Mouse (Mus musculus): Measurements from ENCODE around the gene Nos1ap. TPM values are rescaled to one million over a fixed set of nuclear protein-coding genes. Genes with fewer than 3 reads are reported as not detected.

The Nos1ap gene
- polyA plus RNA-seq, 1 experiment from 2014 or later: 14.6 TPM

DNA sequence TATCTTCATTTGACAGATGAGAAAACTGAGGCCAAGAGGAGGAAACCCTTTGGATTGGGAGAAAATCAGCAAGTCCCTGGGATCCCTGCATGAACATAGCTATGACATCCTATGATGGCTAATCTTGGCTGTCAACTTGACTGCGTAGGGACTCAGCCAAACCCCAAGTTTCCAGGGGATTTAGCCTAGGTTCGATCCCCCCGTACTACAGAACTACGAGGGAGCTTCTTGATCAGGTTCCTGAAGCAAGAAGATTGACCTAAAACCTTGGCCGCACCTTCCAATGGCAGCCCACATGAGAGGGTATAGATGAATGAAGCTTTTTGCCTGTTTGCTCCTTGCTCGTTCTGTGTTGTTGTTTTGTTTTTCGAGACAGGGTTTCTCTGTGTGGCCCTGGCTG lies 4.9 kb upstream of the Nos1ap start:
- no peaks in the 10 kb centered on the region for H3K36me3 ChIP-seq (ENCODE audit: control insufficient read depth, insufficient read depth)
- no peaks in the 10 kb centered on the region for H3K9me3 ChIP-seq (replicated peaks; ENCODE audit: control insufficient read depth, low read length)
- H3K27me3 ChIP-seq (ENCODE audit: control insufficient read depth, insufficient read depth, low read length): no peaks in the 10 kb centered on the region
- 96% methylated on average over 7 of the region's 7 CpGs for WGBS
- H3K27ac ChIP-seq (ENCODE audit: low read length): no peak overlapping the region
- no peaks in the 10 kb centered on the region; the same call in 1 of the 2 replicates for H3K4me1 ChIP-seq (ENCODE audit: control insufficient read depth, insufficient read depth, low read length)
- ATAC-seq (replicated peaks; ENCODE audit: extremely low read depth, insufficient read depth, low FRiP score): no peak
- H3K4me2 ChIP-seq (ENCODE audit: low read depth, low read length): no peak overlapping the region
- H3K4me3 ChIP-seq (ENCODE audit: low read length): no peak overlapping the region
- no peak overlapping the region for H3K9ac ChIP-seq (ENCODE audit: low read length)

GRCm38 (mm10) chr1:170590531-170590930 lies 870 bp upstream of the Nos1ap start:
- no peaks in the 10 kb centered on the region for H3K27me3 ChIP-seq (ENCODE audit: control insufficient read depth, insufficient read depth, low read length)
- peaks cover 12% of the 10 kb centered on the region for H3K4me1 ChIP-seq (ENCODE audit: control insufficient read depth, insufficient read depth, low read length)
- H3K9ac ChIP-seq (ENCODE audit: low read length): no peak overlapping the region
- WGBS: 57% methylated on average over 4 of the region's 4 CpGs
- no peak overlapping the region for H3K4me3 ChIP-seq (ENCODE audit: low read length)
- H3K4me2 ChIP-seq (ENCODE audit: low read depth, low read length): no peak overlapping the region
- no peak overlapping the region for H3K27ac ChIP-seq (ENCODE audit: low read length)
- no peaks in the 10 kb centered on the region for H3K9me3 ChIP-seq (replicated peaks; ENCODE audit: control insufficient read depth, low read length)
- no peaks in the 10 kb centered on the region for H3K36me3 ChIP-seq (ENCODE audit: control insufficient read depth, insufficient read depth)
- no peak for ATAC-seq (replicated peaks; ENCODE audit: extremely low read depth, insufficient read depth, low FRiP score)

- Histone ChIP-seq H3K27me3 (ENCODE audit: control insufficient read depth, insufficient read depth, low read length) (no peaks in the 10 kb centered on the region), H3K9me3 (replicated peaks; ENCODE audit: control insufficient read depth, low read length) (no peaks in the 10 kb centered on the region), H3K9ac (ENCODE audit: low read length) (peak overlapping the region; percentile 88), H3K4me2 (ENCODE audit: low read depth, low read length) (peak overlapping the region; percentile 89), H3K4me3 (ENCODE audit: low read length) (peak overlapping the region; percentile 81), H3K36me3 (ENCODE audit: control insufficient read depth, insufficient read depth) (no peaks in the 10 kb centered on the region), H3K4me1 (ENCODE audit: control insufficient read depth, insufficient read depth, low read length) (peaks cover 12% of the 10 kb centered on the region), H3K27ac (ENCODE audit: low read length) (peak overlapping the region; percentile 77)
- WGBS: 3% methylated on average over 11 of the region's 11 CpGs
- ATAC-seq (replicated peaks; ENCODE audit: extremely low read depth, insufficient read depth, low FRiP score): no peak
These were observed 340 bp upstream of the Nos1ap start for GRCm38 (mm10) chr1:170590041-170590360.

DNA sequence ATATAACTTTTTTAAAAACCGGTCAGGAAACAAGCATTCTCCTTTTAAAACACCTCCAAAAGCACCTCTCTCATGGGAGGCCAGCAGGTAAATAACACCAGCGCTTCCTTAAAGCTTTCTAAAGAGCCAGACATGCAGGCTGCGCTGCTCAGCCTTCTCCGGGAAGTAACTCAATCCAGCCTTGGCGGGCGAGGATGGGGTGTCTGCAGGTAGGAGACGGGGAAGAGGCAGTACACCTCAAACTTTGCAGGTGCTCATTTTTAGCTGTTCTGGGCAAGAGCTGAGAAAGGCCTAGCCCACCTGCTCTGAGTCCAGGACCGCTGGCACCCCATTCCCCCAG lies 812 bp downstream of the Nos1ap start:
- Histone ChIP-seq H3K27me3 (ENCODE audit: control insufficient read depth, insufficient read depth, low read length) (no peaks in the 10 kb centered on the region), H3K9me3 (replicated peaks; ENCODE audit: control insufficient read depth, low read length) (no peaks in the 10 kb centered on the region), H3K27ac (ENCODE audit: low read length) (peak overlapping the region; percentile 77; the same call in 1 of the 2 replicates), H3K36me3 (ENCODE audit: control insufficient read depth, insufficient read depth) (no peaks in the 10 kb centered on the region), H3K4me3 (ENCODE audit: low read length) (peak overlapping the region; percentile 81), H3K4me1 (ENCODE audit: control insufficient read depth, insufficient read depth, low read length) (peaks cover 12% of the 10 kb centered on the region), H3K4me2 (ENCODE audit: low read depth, low read length) (peak overlapping the region; percentile 89), H3K9ac (ENCODE audit: low read length) (peak overlapping the region; percentile 88)
- 7% methylated on average over 8 of the region's 8 CpGs for WGBS
- no peak for ATAC-seq (replicated peaks; ENCODE audit: extremely low read depth, insufficient read depth, low FRiP score)

DNA sequence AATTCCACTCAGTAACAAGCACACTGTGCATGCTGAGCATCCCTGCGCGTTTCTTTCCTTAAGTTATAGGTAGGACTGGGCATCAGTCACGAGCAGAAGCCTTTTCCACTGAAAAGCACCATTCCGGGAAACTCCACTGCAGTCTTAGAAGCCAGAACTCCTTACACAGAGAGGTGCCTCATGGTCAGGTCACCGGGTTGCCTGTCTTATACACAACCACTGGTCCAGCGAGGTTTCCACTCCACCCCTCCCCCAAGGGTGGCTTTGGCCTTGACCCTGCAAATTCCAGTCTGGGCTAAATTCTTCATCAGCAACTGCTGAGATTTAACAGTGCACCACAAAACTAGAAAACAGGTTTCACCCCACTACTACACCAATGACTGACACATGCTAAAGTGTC lies 1.3 kb downstream of the Nos1ap start:
- Histone ChIP-seq H3K36me3 (ENCODE audit: control insufficient read depth, insufficient read depth) (no peaks in the 10 kb centered on the region), H3K9ac (ENCODE audit: low read length) (peak overlapping the region; percentile 47), H3K9me3 (replicated peaks; ENCODE audit: control insufficient read depth, low read length) (no peaks in the 10 kb centered on the region), H3K27me3 (ENCODE audit: control insufficient read depth, insufficient read depth, low read length) (no peaks in the 10 kb centered on the region), H3K27ac (ENCODE audit: low read length) (no peak overlapping the region), H3K4me1 (ENCODE audit: control insufficient read depth, insufficient read depth, low read length) (peaks cover 12% of the 10 kb centered on the region), H3K4me2 (ENCODE audit: low read depth, low read length) (peak overlapping the region; percentile 89), H3K4me3 (ENCODE audit: low read length) (peak overlapping the region; percentile 81)
- 19% methylated on average over 6 of the region's 6 CpGs for WGBS
- ATAC-seq (replicated peaks; ENCODE audit: extremely low read depth, insufficient read depth, low FRiP score): no peak

- no peak overlapping the region for H3K27ac ChIP-seq (ENCODE audit: low read length)
- ATAC-seq (replicated peaks; ENCODE audit: extremely low read depth, insufficient read depth, low FRiP score): no peak
- WGBS: 60% methylated on average over 6 of the region's 6 CpGs
- H3K36me3 ChIP-seq (ENCODE audit: control insufficient read depth, insufficient read depth): no peaks in the 10 kb centered on the region
- H3K4me2 ChIP-seq (ENCODE audit: low read depth, low read length): no peak overlapping the region
- no peaks in the 10 kb centered on the region for H3K27me3 ChIP-seq (ENCODE audit: control insufficient read depth, insufficient read depth, low read length)
- no peak overlapping the region for H3K9ac ChIP-seq (ENCODE audit: low read length)
- no peak overlapping the region for H3K4me3 ChIP-seq (ENCODE audit: low read length)
- peaks cover 15% of the 10 kb centered on the region for H3K4me1 ChIP-seq (ENCODE audit: control insufficient read depth, insufficient read depth, low read length)
- H3K9me3 ChIP-seq (replicated peaks; ENCODE audit: control insufficient read depth, low read length): no peaks in the 10 kb centered on the region
These were observed 2.9 kb downstream of the Nos1ap start for GRCm38 (mm10) chr1:170586715-170587114.

- peaks cover 27% of the 10 kb centered on the region for H3K4me1 ChIP-seq (ENCODE audit: control insufficient read depth, insufficient read depth, low read length)
- no peaks in the 10 kb centered on the region for H3K9me3 ChIP-seq (replicated peaks; ENCODE audit: control insufficient read depth, low read length)
These were observed 5.7 kb downstream of the Nos1ap start for GRCm38 (mm10) chr1:170583925-170584324.

GRCm38 (mm10) chr1:170582341-170582740 lies 7.3 kb downstream of the Nos1ap start:
- no peaks in the 10 kb centered on the region; the same call in 1 of the 2 replicates for H3K36me3 ChIP-seq (ENCODE audit: control insufficient read depth, insufficient read depth)
- no peak overlapping the region for H3K4me3 ChIP-seq (ENCODE audit: low read length)
- WGBS: 76% methylated on average over 5 of the region's 5 CpGs
- no peaks in the 10 kb centered on the region for H3K9me3 ChIP-seq (replicated peaks; ENCODE audit: control insufficient read depth, low read length)
- no peak overlapping the region for H3K27ac ChIP-seq (ENCODE audit: low read length)
- no peak overlapping the region for H3K4me2 ChIP-seq (ENCODE audit: low read depth, low read length)
- peaks cover 16% of the 10 kb centered on the region for H3K4me1 ChIP-seq (ENCODE audit: control insufficient read depth, insufficient read depth, low read length)
- no peak for ATAC-seq (replicated peaks; ENCODE audit: extremely low read depth, insufficient read depth, low FRiP score)
- no peak overlapping the region for H3K9ac ChIP-seq (ENCODE audit: low read length)
- H3K27me3 ChIP-seq (ENCODE audit: control insufficient read depth, insufficient read depth, low read length): no peaks in the 10 kb centered on the region

More at GRCm38 (mm10) chr1:170583925-170584324, 5.7 kb downstream of the Nos1ap start:
- ATAC-seq (replicated peaks; ENCODE audit: extremely low read depth, insufficient read depth, low FRiP score): no peak
- Histone ChIP-seq H3K4me3 (ENCODE audit: low read length) (no peak overlapping the region), H3K9ac (ENCODE audit: low read length) (no peak overlapping the region), H3K36me3 (ENCODE audit: control insufficient read depth, insufficient read depth) (no peaks in the 10 kb centered on the region; the same call in 1 of the 2 replicates), H3K27ac (ENCODE audit: low read length) (no peak overlapping the region), H3K4me2 (ENCODE audit: low read depth, low read length) (no peak overlapping the region), H3K27me3 (ENCODE audit: control insufficient read depth, insufficient read depth, low read length) (no peaks in the 10 kb centered on the region)
- WGBS: 91% methylated on average over 2 of the region's 2 CpGs

DNA sequence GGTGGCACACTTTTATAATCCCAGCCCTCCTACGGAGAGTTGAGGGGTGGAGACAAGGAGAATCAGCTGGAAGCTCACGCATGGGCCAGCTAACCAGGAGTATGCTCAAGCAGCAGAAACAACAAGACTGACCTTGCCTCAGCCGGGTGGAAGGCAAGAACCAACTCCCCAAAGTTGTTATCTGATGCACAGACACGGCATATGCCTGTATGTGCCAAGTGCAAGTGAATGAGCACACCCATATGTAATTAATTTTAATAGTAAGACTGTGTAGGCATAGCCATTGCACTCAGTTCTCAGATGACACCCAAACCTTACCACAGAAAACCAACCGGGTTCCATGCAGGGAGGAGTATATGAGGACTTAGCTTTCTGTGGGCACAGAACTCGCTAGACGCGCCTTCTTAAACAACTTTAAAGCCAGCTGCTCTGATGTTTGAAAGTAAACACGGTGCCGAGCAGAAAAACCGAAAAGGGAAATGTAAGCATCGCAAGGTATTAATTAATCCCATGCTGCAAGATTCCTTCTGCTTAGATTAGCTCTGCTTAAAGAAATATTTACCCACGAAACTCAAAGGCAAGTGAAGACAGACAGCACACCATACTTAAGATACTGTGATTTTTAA lies 9.1 kb downstream of the Nos1ap start:
- H3K9ac ChIP-seq (ENCODE audit: low read length): peak overlapping the region; percentile 16; the same call in 1 of the 2 replicates
- H3K4me2 ChIP-seq (ENCODE audit: low read depth, low read length): peak overlapping the region; percentile 33
- WGBS: 44% methylated on average over 13 of the region's 13 CpGs
- H3K27ac ChIP-seq (ENCODE audit: low read length): peak overlapping the region; percentile 2; the same call in 1 of the 2 replicates
- H3K27me3 ChIP-seq (ENCODE audit: control insufficient read depth, insufficient read depth, low read length): no peaks in the 10 kb centered on the region
- no peak for ATAC-seq (replicated peaks; ENCODE audit: extremely low read depth, insufficient read depth, low FRiP score)
- no peak overlapping the region for H3K4me3 ChIP-seq (ENCODE audit: low read length)
- H3K9me3 ChIP-seq (replicated peaks; ENCODE audit: control insufficient read depth, low read length): no peaks in the 10 kb centered on the region
- peaks cover 22% of the 10 kb centered on the region for H3K4me1 ChIP-seq (ENCODE audit: control insufficient read depth, insufficient read depth, low read length)
- no peaks in the 10 kb centered on the region; the same call in 1 of the 2 replicates for H3K36me3 ChIP-seq (ENCODE audit: control insufficient read depth, insufficient read depth)
